Mouse (Mus musculus): Measurements from ENCODE around the gene Kpna4. TPM values are rescaled to one million over a fixed set of nuclear protein-coding genes. Genes with fewer than 3 reads are reported as not detected.

Kpna4 gene
- polyA plus RNA-seq, 1 experiment, result 24.0 TPM

DNA sequence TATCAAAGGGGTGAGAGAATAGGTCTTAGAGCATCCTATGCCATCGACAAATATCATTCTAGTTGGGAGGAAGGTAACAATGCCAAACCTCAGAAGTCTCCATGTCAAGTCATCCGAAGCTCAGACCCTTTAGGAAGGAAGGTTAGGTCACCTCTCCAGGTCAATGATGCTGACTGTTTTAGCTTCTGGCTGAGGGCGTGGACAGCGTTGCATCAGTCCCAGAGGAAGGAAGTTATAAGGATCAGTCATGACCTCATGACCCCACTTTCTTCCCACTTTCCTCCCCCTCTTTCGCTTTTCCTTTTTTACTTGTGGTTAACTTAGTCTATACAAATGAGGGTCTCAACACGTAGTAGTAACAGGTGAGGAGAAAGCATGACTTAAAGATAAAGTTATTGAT is 36.1 kb upstream of the Kpna4 start:
- TF ChIP-seq USF1 (IDR thresholded peaks at IDR 0.05; ENCODE audit: low read depth), result no peak
- TF ChIP-seq MAX (IDR thresholded peaks at IDR 0.05), result no peak
- TF ChIP-seq CEBPB (IDR thresholded peaks at IDR 0.05; ENCODE audit: low read depth), result no peak
- no peak for TF ChIP-seq FOSL1 (IDR thresholded peaks at IDR 0.05; ENCODE audit: insufficient read depth, low read length, poor library complexity, severe bottlenecking)
- TF ChIP-seq CTCF (IDR thresholded peaks at IDR 0.05; ENCODE audit: control insufficient read depth, insufficient read depth, insufficient read length), result no peak
- no peak for TF ChIP-seq MYOD1 (IDR thresholded peaks at IDR 0.05; ENCODE audit: control insufficient read depth, insufficient read length, low read depth)
- TF ChIP-seq MYOG (IDR thresholded peaks at IDR 0.05; ENCODE audit: control insufficient read depth, extremely low read depth, insufficient read length), result no peak
- H3K79me3 ChIP-seq (ENCODE audit: low read depth), result no peaks in the 10 kb centered on the region
- H3K27me3 ChIP-seq (ENCODE audit: control insufficient read depth, insufficient read depth, insufficient read length), result no peaks in the 10 kb centered on the region
- no peak overlapping the region for H3ac ChIP-seq (ENCODE audit: control insufficient read depth, insufficient read length, low read depth)
- H3K4me3 ChIP-seq (ENCODE audit: insufficient read depth, poor library complexity, severe bottlenecking), result no peak overlapping the region
- no peaks in the 10 kb centered on the region for H3K79me2 ChIP-seq (ENCODE audit: control insufficient read depth, insufficient read depth)
- no peaks in the 10 kb centered on the region for H3K36me3 ChIP-seq (ENCODE audit: control insufficient read depth, insufficient read depth)

DNA sequence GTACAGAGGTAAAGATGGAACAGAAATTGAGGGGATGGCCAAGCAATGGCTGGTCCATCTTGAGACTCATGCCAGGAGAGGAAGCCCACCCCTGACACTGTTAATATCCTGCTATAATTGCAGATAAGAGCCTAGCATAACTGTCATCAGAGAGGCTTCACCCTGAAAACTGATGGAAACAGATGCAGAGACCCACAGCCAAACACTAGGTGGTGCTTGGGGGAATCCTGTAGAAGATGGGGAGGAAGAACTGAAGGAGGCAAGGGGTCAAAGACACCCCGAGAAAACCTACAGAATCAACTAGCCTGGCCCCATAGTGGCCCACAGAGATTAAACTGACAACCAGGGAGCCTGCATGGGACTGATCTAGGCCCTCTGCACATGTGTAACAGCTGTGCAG is 33.5 kb upstream of the Kpna4 start:
- H3K79me2 ChIP-seq (ENCODE audit: control insufficient read depth, insufficient read depth), result no peaks in the 10 kb centered on the region
- no peaks in the 10 kb centered on the region for H3K36me3 ChIP-seq (ENCODE audit: control insufficient read depth, insufficient read depth)
- no peak for TF ChIP-seq MYOG (IDR thresholded peaks at IDR 0.05; ENCODE audit: control insufficient read depth, extremely low read depth, insufficient read length)
- no peak for TF ChIP-seq USF1 (IDR thresholded peaks at IDR 0.05; ENCODE audit: low read depth)
- no peak for TF ChIP-seq CTCF (IDR thresholded peaks at IDR 0.05; ENCODE audit: control insufficient read depth, insufficient read depth, insufficient read length)
- TF ChIP-seq MYOD1 (IDR thresholded peaks at IDR 0.05; ENCODE audit: control insufficient read depth, insufficient read length, low read depth), result no peak
- no peak for TF ChIP-seq MAX (IDR thresholded peaks at IDR 0.05)
- TF ChIP-seq FOSL1 (IDR thresholded peaks at IDR 0.05; ENCODE audit: insufficient read depth, low read length, poor library complexity, severe bottlenecking), result no peak
- no peak for TF ChIP-seq CEBPB (IDR thresholded peaks at IDR 0.05; ENCODE audit: low read depth)
- H3K79me3 ChIP-seq (ENCODE audit: low read depth), result no peaks in the 10 kb centered on the region
- H3K27me3 ChIP-seq (ENCODE audit: control insufficient read depth, insufficient read depth, insufficient read length), result no peaks in the 10 kb centered on the region
- H3K4me3 ChIP-seq (ENCODE audit: insufficient read depth, poor library complexity, severe bottlenecking), result no peak overlapping the region
- no peak overlapping the region for H3ac ChIP-seq (ENCODE audit: control insufficient read depth, insufficient read length, low read depth)

DNA sequence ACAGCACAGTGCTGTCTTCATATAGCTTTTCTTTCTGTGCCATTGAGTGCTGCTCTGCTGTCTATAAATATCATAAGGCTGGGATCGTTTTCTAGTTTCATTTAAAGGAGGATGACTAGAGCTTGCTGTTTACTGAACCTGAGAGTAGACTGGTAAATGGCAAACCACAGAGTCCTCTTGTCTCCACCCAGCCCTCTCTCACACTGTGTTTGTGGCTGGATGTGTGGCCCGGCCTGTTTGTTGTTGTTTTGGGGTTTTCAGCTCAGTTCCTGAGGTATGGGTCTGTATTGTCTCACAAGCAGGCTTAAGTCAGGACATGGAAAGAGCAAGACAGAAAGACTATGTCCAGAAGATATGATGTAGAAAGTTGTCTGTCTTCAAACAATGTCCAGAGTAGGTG is 32.6 kb upstream of the Kpna4 start:
- H3K36me3 ChIP-seq (ENCODE audit: control insufficient read depth, insufficient read depth), result no peaks in the 10 kb centered on the region
- TF ChIP-seq MYOG (IDR thresholded peaks at IDR 0.05; ENCODE audit: control insufficient read depth, extremely low read depth, insufficient read length) (no peak), CTCF (IDR thresholded peaks at IDR 0.05; ENCODE audit: control insufficient read depth, insufficient read depth, insufficient read length) (no peak), MYOD1 (IDR thresholded peaks at IDR 0.05; ENCODE audit: control insufficient read depth, insufficient read length, low read depth) (no peak), CEBPB (IDR thresholded peaks at IDR 0.05; ENCODE audit: low read depth) (no peak), MAX (IDR thresholded peaks at IDR 0.05) (no peak), FOSL1 (IDR thresholded peaks at IDR 0.05; ENCODE audit: insufficient read depth, low read length, poor library complexity, severe bottlenecking) (no peak), USF1 (IDR thresholded peaks at IDR 0.05; ENCODE audit: low read depth) (no peak)

DNA sequence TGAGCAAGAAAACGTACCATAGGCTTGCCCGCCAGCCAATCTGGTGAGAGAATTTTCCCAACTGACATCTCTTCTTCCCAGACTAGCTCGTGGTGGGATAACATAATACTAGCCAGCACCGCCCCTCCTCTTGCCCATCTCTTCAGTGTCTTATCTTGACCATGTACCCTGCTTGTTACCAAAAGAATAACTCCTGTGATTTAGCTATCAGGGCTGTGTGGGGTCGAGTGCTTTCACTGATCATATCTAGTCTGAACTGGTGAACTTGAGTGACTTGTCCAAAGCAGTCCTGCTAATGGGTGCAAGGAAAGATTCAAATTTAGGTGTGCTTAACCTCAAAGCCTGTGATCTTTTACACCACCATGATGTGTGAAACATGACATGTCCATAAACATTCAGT is 31.0 kb upstream of the Kpna4 start:
- Histone ChIP-seq H3K79me3 (ENCODE audit: low read depth) (no peaks in the 10 kb centered on the region), H3K79me2 (ENCODE audit: control insufficient read depth, insufficient read depth) (no peaks in the 10 kb centered on the region), H3K4me3 (ENCODE audit: insufficient read depth, poor library complexity, severe bottlenecking) (no peak overlapping the region), H3K36me3 (ENCODE audit: control insufficient read depth, insufficient read depth) (no peaks in the 10 kb centered on the region), H3K27me3 (ENCODE audit: control insufficient read depth, insufficient read depth, insufficient read length) (no peaks in the 10 kb centered on the region), H3ac (ENCODE audit: control insufficient read depth, insufficient read length, low read depth) (no peak overlapping the region)
- TF ChIP-seq MAX (IDR thresholded peaks at IDR 0.05), result no peak
- TF ChIP-seq MYOD1 (IDR thresholded peaks at IDR 0.05; ENCODE audit: control insufficient read depth, insufficient read length, low read depth), result no peak
- no peak for TF ChIP-seq USF1 (IDR thresholded peaks at IDR 0.05; ENCODE audit: low read depth)
- no peak for TF ChIP-seq FOSL1 (IDR thresholded peaks at IDR 0.05; ENCODE audit: insufficient read depth, low read length, poor library complexity, severe bottlenecking)
- TF ChIP-seq CTCF (IDR thresholded peaks at IDR 0.05; ENCODE audit: control insufficient read depth, insufficient read depth, insufficient read length), result no peak
- TF ChIP-seq MYOG (IDR thresholded peaks at IDR 0.05; ENCODE audit: control insufficient read depth, extremely low read depth, insufficient read length), result no peak
- TF ChIP-seq CEBPB (IDR thresholded peaks at IDR 0.05; ENCODE audit: low read depth), result no peak

More for the DNA sequence above, 32.6 kb upstream of the Kpna4 start:
- H3K27me3 ChIP-seq (ENCODE audit: control insufficient read depth, insufficient read depth, insufficient read length), result no peaks in the 10 kb centered on the region
- no peak overlapping the region for H3ac ChIP-seq (ENCODE audit: control insufficient read depth, insufficient read length, low read depth)
- H3K79me2 ChIP-seq (ENCODE audit: control insufficient read depth, insufficient read depth), result no peaks in the 10 kb centered on the region
- no peaks in the 10 kb centered on the region for H3K79me3 ChIP-seq (ENCODE audit: low read depth)
- H3K4me3 ChIP-seq (ENCODE audit: insufficient read depth, poor library complexity, severe bottlenecking), result no peak overlapping the region

DNA sequence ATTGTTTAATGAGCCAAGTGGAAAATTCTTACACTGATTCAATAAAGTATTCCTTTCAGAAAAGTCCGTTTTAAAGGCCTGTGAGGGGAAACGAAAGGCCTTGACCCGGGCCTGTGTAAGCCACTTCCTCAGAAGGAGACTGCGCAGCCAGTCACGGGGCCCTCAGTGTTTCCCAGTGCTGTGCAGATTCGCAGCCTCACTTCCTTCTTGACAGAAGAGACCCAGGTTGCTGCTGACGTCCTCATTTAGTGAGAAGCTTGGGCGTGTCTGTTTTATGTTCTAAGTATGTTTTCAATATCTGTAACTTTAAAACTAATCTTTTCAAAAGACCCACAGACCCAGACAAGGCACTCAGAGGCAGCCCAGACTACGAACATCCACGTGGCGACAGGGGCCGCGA is 29.6 kb upstream of the Kpna4 start:
- Histone ChIP-seq H3K79me3 (ENCODE audit: low read depth) (no peaks in the 10 kb centered on the region), H3K79me2 (ENCODE audit: control insufficient read depth, insufficient read depth) (no peaks in the 10 kb centered on the region), H3K36me3 (ENCODE audit: control insufficient read depth, insufficient read depth) (no peaks in the 10 kb centered on the region), H3K4me3 (ENCODE audit: insufficient read depth, poor library complexity, severe bottlenecking) (no peak overlapping the region), H3ac (ENCODE audit: control insufficient read depth, insufficient read length, low read depth) (no peak overlapping the region), H3K27me3 (ENCODE audit: control insufficient read depth, insufficient read depth, insufficient read length) (no peaks in the 10 kb centered on the region)
- TF ChIP-seq MYOD1 (IDR thresholded peaks at IDR 0.05; ENCODE audit: control insufficient read depth, insufficient read length, low read depth), result no peak
- no peak for TF ChIP-seq CEBPB (IDR thresholded peaks at IDR 0.05; ENCODE audit: low read depth)
- TF ChIP-seq USF1 (IDR thresholded peaks at IDR 0.05; ENCODE audit: low read depth), result no peak
- TF ChIP-seq FOSL1 (IDR thresholded peaks at IDR 0.05; ENCODE audit: insufficient read depth, low read length, poor library complexity, severe bottlenecking), result no peak
- TF ChIP-seq CTCF (IDR thresholded peaks at IDR 0.05; ENCODE audit: control insufficient read depth, insufficient read depth, insufficient read length), result no peak
- TF ChIP-seq MYOG (IDR thresholded peaks at IDR 0.05; ENCODE audit: control insufficient read depth, extremely low read depth, insufficient read length), result no peak
- TF ChIP-seq MAX (IDR thresholded peaks at IDR 0.05), result no peak

DNA sequence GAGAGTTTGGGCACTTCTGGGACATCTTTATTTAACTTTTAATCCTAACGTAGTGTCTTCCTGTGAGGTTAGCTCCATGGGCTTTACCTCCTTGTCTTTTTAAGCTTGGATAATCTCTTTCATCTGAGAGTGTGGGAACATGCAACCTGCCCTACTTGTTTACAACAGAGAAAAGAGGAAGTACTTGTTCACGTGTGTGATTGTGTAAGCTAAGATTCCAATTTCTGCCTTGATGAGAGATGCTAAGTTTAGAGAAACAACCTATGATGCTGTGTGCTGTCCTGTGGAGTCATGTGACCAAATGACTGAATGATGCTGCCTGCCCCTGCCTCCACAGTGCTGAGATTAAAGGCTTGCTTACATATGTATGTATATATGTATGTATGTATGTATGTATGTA is 27.8 kb upstream of the Kpna4 start:
- no peaks in the 10 kb centered on the region for H3K36me3 ChIP-seq (ENCODE audit: control insufficient read depth, insufficient read depth)
- no peaks in the 10 kb centered on the region for H3K79me2 ChIP-seq (ENCODE audit: control insufficient read depth, insufficient read depth)
- H3K79me3 ChIP-seq (ENCODE audit: low read depth), result no peaks in the 10 kb centered on the region
- H3K4me3 ChIP-seq (ENCODE audit: insufficient read depth, poor library complexity, severe bottlenecking), result no peak overlapping the region
- no peaks in the 10 kb centered on the region for H3K27me3 ChIP-seq (ENCODE audit: control insufficient read depth, insufficient read depth, insufficient read length)
- TF ChIP-seq CEBPB (IDR thresholded peaks at IDR 0.05; ENCODE audit: low read depth) (no peak), MYOD1 (IDR thresholded peaks at IDR 0.05; ENCODE audit: control insufficient read depth, insufficient read length, low read depth) (no peak), MYOG (IDR thresholded peaks at IDR 0.05; ENCODE audit: control insufficient read depth, extremely low read depth, insufficient read length) (no peak), FOSL1 (IDR thresholded peaks at IDR 0.05; ENCODE audit: insufficient read depth, low read length, poor library complexity, severe bottlenecking) (no peak), USF1 (IDR thresholded peaks at IDR 0.05; ENCODE audit: low read depth) (no peak), CTCF (IDR thresholded peaks at IDR 0.05; ENCODE audit: control insufficient read depth, insufficient read depth, insufficient read length) (no peak), MAX (IDR thresholded peaks at IDR 0.05) (no peak)
- H3ac ChIP-seq (ENCODE audit: control insufficient read depth, insufficient read length, low read depth), result no peak overlapping the region
